In the genomic region with DNA sequence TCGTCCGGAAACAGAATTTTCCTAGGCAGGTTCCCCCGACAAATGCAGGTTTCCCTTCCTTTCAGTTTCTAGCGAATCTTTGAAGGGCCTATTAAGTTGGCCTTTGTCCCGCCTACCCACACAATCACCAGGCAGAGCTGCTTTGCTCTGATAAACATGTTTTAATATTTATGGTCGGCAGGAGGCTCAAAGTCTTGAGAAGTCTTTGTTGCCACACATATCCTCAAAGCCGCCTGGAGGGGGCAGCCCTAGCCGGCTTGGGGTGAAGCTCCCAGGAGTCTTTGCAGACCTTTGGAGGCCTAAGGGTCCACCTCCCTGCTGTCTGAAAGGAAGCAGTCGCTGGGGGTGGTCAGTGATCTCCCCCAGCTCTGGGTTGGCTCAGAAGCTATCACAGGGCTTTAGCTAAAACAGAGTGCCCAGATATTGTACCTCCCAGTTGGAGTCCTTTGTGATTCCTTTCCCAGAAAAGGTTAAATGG, we compare ENCODE assay signal across 9 mouse cellular contexts. TPM values are rescaled to one million over a fixed set of nuclear protein-coding genes. Genes with fewer than 3 reads are reported as not detected.
A peak's percentile ranks its signal among the peaks of the same experiment; 100 is the strongest.
DNase-seq lines count a peak whose midpoint lies in the region; ATAC-seq and TF ChIP-seq lines count a peak whose summit lies in the region.
"Had no signal": no experiment of that assay in that cellular context is flagged by ENCODE, and none has a peak within 500 bp of the region (broad histone marks: within the 10 kb centered on the region; RNA-seq: fewer than 3 reads in every experiment).

No protein-coding gene starts in this region.

- no peak for TF ChIP-seq POLR2A in bone marrow, adult 2 months (IDR thresholded peaks at IDR 0.05; ENCODE audit: borderline replicate concordance, control insufficient read depth, low read depth, low read length)

- peak overlapping the region; percentile 58 for H3K27ac ChIP-seq in bone marrow, adult 2 months (ENCODE audit: control insufficient read depth, insufficient read depth, low read depth, low read length, poor library complexity)
- H3K27ac ChIP-seq in heart, embryonic 15.5 days, result peak overlapping the region; percentile 72
- peak overlapping the region; percentile 87 for H3K27ac ChIP-seq in liver, postnatal 0 days (ENCODE audit: low read depth)
- peak overlapping the region; percentile 59 for H3K27ac ChIP-seq in neural tube, embryonic 12.5 days

- ATAC-seq in erythroblast, adult 5-6 weeks (replicated peaks; ENCODE audit: low FRiP score, poor library complexity, severe bottlenecking), result peak; percentile 70
- ATAC-seq in heart, embryonic 15.5 days (replicated peaks; ENCODE audit: insufficient number of reproducible peaks, insufficient read depth, low FRiP score, low read depth), result peak; percentile 31
- peak; percentile 78 for ATAC-seq in liver, postnatal 0 days
- peak; percentile 57 for ATAC-seq in neural tube, embryonic 12.5 days (ENCODE audit: low FRiP score, low read depth)

- H3K4me3 ChIP-seq in bone marrow, adult 2 months (replicated peaks; ENCODE audit: control insufficient read depth, low read depth, low read length), result peak overlapping the region; percentile 75
- H3K4me3 ChIP-seq in heart, embryonic 15.5 days, result peak overlapping the region; percentile 80
- H3K4me3 ChIP-seq in liver, postnatal 0 days (ENCODE audit: low read depth, low read length), result peak overlapping the region; percentile 71
- peak overlapping the region; percentile 63 for H3K4me3 ChIP-seq in neural tube, embryonic 12.5 days

- DNase-seq in CD8-positive naive resting alpha-beta T cell, adult 2 months (ENCODE audit: low read depth in 2 of 2, low spot score in 2 of 2), result peak; percentile 72 to 81
- peak; percentile 88 for DNase-seq in kidney, postnatal 10 days
- DNase-seq in liver, postnatal 0 days, result peak; percentile 77
- DNase-seq in testis, postnatal 14 days (ENCODE audit: low spot score), result peak; percentile 79

- H3K4me1 ChIP-seq in bone marrow, adult 2 months (ENCODE audit: control insufficient read depth, insufficient read depth, low read length), result no peaks in the 10 kb centered on the region
- H3K4me1 ChIP-seq in heart, embryonic 15.5 days (replicated peaks), result peaks cover 18% of the 10 kb centered on the region
- peaks cover 10% of the 10 kb centered on the region for H3K4me1 ChIP-seq in liver, postnatal 0 days (ENCODE audit: insufficient read depth)
- H3K4me1 ChIP-seq in neural tube, embryonic 12.5 days, result peaks cover 17% of the 10 kb centered on the region

- H3K36me3 ChIP-seq in heart, embryonic 15.5 days, result peaks cover 5% of the 10 kb centered on the region; the same call in 1 of the 2 replicates
- peaks cover 7% of the 10 kb centered on the region; the same call in 1 of the 2 replicates for H3K36me3 ChIP-seq in liver, postnatal 0 days (replicated peaks; ENCODE audit: insufficient read depth, low read length)
- peaks cover 20% of the 10 kb centered on the region for H3K36me3 ChIP-seq in neural tube, embryonic 12.5 days

- peak overlapping the region; percentile 72 for H3K9ac ChIP-seq in heart, embryonic 15.5 days
- H3K9ac ChIP-seq in liver, postnatal 0 days (replicated peaks), result peak overlapping the region; percentile 78
- peak overlapping the region; percentile 85 for H3K9ac ChIP-seq in neural tube, embryonic 12.5 days

- H3K4me2 ChIP-seq in heart, embryonic 15.5 days, result peak overlapping the region; percentile 100
- H3K4me2 ChIP-seq in liver, postnatal 0 days (ENCODE audit: low read depth, low read length), result peak overlapping the region; percentile 99
- peak overlapping the region; percentile 94 for H3K4me2 ChIP-seq in neural tube, embryonic 12.5 days (replicated peaks)

- H3K9me3 ChIP-seq in heart, embryonic 15.5 days (replicated peaks), result no peaks in the 10 kb centered on the region
- H3K9me3 ChIP-seq in liver, postnatal 0 days (ENCODE audit: low read length), result no peaks in the 10 kb centered on the region
- no peaks in the 10 kb centered on the region for H3K9me3 ChIP-seq in neural tube, embryonic 12.5 days

- H3K27me3 ChIP-seq in heart, embryonic 15.5 days, result no peaks in the 10 kb centered on the region
- no peaks in the 10 kb centered on the region for H3K27me3 ChIP-seq in liver, postnatal 0 days (ENCODE audit: insufficient read depth, low read length)
- no peaks in the 10 kb centered on the region for H3K27me3 ChIP-seq in neural tube, embryonic 12.5 days (replicated peaks)

- under 1% methylated on average over 9 of the region's 9 CpGs for WGBS in bone marrow, adult 2 months
- under 1% methylated on average over 9 of the region's 9 CpGs for WGBS in heart, embryonic 15.5 days
- 3% methylated on average over 9 of the region's 9 CpGs for WGBS in liver, postnatal 0 days (ENCODE audit: insufficient replicate concordance)
- WGBS in neural tube, embryonic 12.5 days, result under 1% methylated on average over 9 of the region's 9 CpGs

- TF ChIP-seq EP300 in liver, postnatal 0 days (IDR thresholded peaks at IDR 0.05; ENCODE audit: low read depth), result peak; percentile 40; the same call in 1 of the 2 replicates

- TF ChIP-seq CTCF in bone marrow, adult 2 months (IDR thresholded peaks at IDR 0.05; ENCODE audit: control insufficient read depth, insufficient read depth, low read length), result peak; percentile 37; the same call in 1 of the 2 replicates
- TF ChIP-seq CTCF in liver, postnatal 0 days (IDR thresholded peaks at IDR 0.05; ENCODE audit: low read depth), result peak; percentile 76

RNA-seq across cellular contexts. Expression of a gene that starts 0.6 kb away (rescaled TPM):
- polyA plus RNA-seq in bone marrow, adult 2 months (2011; ENCODE audit: insufficient read depth, insufficient read length, low replicate concordance, missing spikeins), result 15.2 and 19.9 TPM in 2 replicates
- total RNA-seq in erythroblast, adult 5-6 weeks (2015; ENCODE audit: low replicate concordance), result 5.4 and 6.9 TPM in 2 replicates
- total RNA-seq in erythroblast, adult 5-6 weeks (2017; ENCODE audit: low replicate concordance), result 8.6 and 13.7 TPM in 2 replicates
- 22.5 and 37.4 TPM in 2 replicates for polyA plus RNA-seq in heart, embryonic 15.5 days (2015; fragmentation: Nextera tagmentation; extraction: Ambion mirVana)
- polyA plus RNA-seq in liver, postnatal 0 days (2015; fragmentation: Nextera tagmentation; extraction: Ambion mirVana), result 77.7 and 78.3 TPM in 2 replicates
- 156 and 162 TPM in 2 replicates for polyA plus RNA-seq in neural tube, embryonic 12.5 days (2016; fragmentation: Nextera tagmentation; extraction: Ambion mirVana)

RNA-seq across cellular contexts. Expression of a gene that starts 13.8 kb away (rescaled TPM):
- polyA plus RNA-seq in bone marrow, adult 2 months (2011; ENCODE audit: insufficient read depth, insufficient read length, low replicate concordance, missing spikeins), result not detected in 2 replicates
- not detected in 2 replicates for total RNA-seq in erythroblast, adult 5-6 weeks (2015; ENCODE audit: low replicate concordance)
- total RNA-seq in erythroblast, adult 5-6 weeks (2017; ENCODE audit: low replicate concordance), result not detected in 2 replicates
- not detected in 2 replicates for polyA plus RNA-seq in heart, embryonic 15.5 days (2015; fragmentation: Nextera tagmentation; extraction: Ambion mirVana)
- polyA plus RNA-seq in liver, postnatal 0 days (2015; fragmentation: Nextera tagmentation; extraction: Ambion mirVana), result not detected in 2 replicates
- not detected in 2 replicates for polyA plus RNA-seq in neural tube, embryonic 12.5 days (2016; fragmentation: Nextera tagmentation; extraction: Ambion mirVana)
- polyA plus RNA-seq: gonadal fat pad, adult 2 months had no signal

RNA-seq across cellular contexts. Expression of a gene that starts 17.5 kb away (rescaled TPM):
- 14.2 and 19.2 TPM in 2 replicates for polyA plus RNA-seq in bone marrow, adult 2 months (2011; ENCODE audit: insufficient read depth, insufficient read length, low replicate concordance, missing spikeins)
- total RNA-seq in erythroblast, adult 5-6 weeks (2015; ENCODE audit: low replicate concordance), result 1.7 TPM in 1 of 2 replicates, not detected in the other
- 6.0 and 8.4 TPM in 2 replicates for total RNA-seq in erythroblast, adult 5-6 weeks (2017; ENCODE audit: low replicate concordance)
- polyA plus RNA-seq in heart, embryonic 15.5 days (2015; fragmentation: Nextera tagmentation; extraction: Ambion mirVana), result 25.0 and 34.5 TPM in 2 replicates
- 5.6 and 6.6 TPM in 2 replicates for polyA plus RNA-seq in liver, postnatal 0 days (2015; fragmentation: Nextera tagmentation; extraction: Ambion mirVana)
- 52.1 and 54.6 TPM in 2 replicates for polyA plus RNA-seq in neural tube, embryonic 12.5 days (2016; fragmentation: Nextera tagmentation; extraction: Ambion mirVana)

RNA-seq across cellular contexts. Expression of a gene that starts 30.2 kb away (rescaled TPM):
- not detected in 2 replicates for polyA plus RNA-seq in bone marrow, adult 2 months (2011; ENCODE audit: insufficient read depth, insufficient read length, low replicate concordance, missing spikeins)
- not detected in 2 replicates for total RNA-seq in erythroblast, adult 5-6 weeks (2015; ENCODE audit: low replicate concordance)
- total RNA-seq in erythroblast, adult 5-6 weeks (2017; ENCODE audit: low replicate concordance), result not detected in 2 replicates
- not detected in 2 replicates for polyA plus RNA-seq in heart, embryonic 15.5 days (2015; fragmentation: Nextera tagmentation; extraction: Ambion mirVana)
- polyA plus RNA-seq in liver, postnatal 0 days (2015; fragmentation: Nextera tagmentation; extraction: Ambion mirVana), result not detected in 2 replicates
- not detected in 2 replicates for polyA plus RNA-seq in neural tube, embryonic 12.5 days (2016; fragmentation: Nextera tagmentation; extraction: Ambion mirVana)

RNA-seq across cellular contexts. Expression of a gene that starts 30.3 kb away (rescaled TPM):
- polyA plus RNA-seq in bone marrow, adult 2 months (2011; ENCODE audit: insufficient read depth, insufficient read length, low replicate concordance, missing spikeins), result 7.7 and 22.4 TPM in 2 replicates
- 2.1 and 26.1 TPM in 2 replicates for total RNA-seq in erythroblast, adult 5-6 weeks (2015; ENCODE audit: low replicate concordance)
- total RNA-seq in erythroblast, adult 5-6 weeks (2017; ENCODE audit: low replicate concordance), result 11.6 and 13.8 TPM in 2 replicates
- 41.8 and 58.9 TPM in 2 replicates for polyA plus RNA-seq in heart, embryonic 15.5 days (2015; fragmentation: Nextera tagmentation; extraction: Ambion mirVana)
- polyA plus RNA-seq in liver, postnatal 0 days (2015; fragmentation: Nextera tagmentation; extraction: Ambion mirVana), result 17.9 and 18.0 TPM in 2 replicates
- polyA plus RNA-seq in neural tube, embryonic 12.5 days (2016; fragmentation: Nextera tagmentation; extraction: Ambion mirVana), result 96.7 and 101 TPM in 2 replicates

Comparison
In these comparisons a context has a peak if more than half of its experiments do, and no peak if none do; other contexts are left out.
1. Peak in every context shown above with its lines: DNase-seq, ATAC-seq, H3K4me3 ChIP-seq and H3K27ac ChIP-seq.